Mouse (Mus musculus) liver, embryonic 11.5 days (tissue): ENCODE data around the gene Tob1. TPM values are rescaled to one million over a fixed set of nuclear protein-coding genes. Genes with fewer than 3 reads are reported as not detected.
A peak's percentile ranks its signal among the peaks of the same experiment; 100 is the strongest.

ENCODE experiments used
- ATAC-seq: fragments of 200-750 bp; cut with Nextera tagmentation; replicated peaks from 2 replicates; pipeline ENCODE4 v1.8.0; 2017; ENCODE audit warnings: moderate number of reproducible peaks, mild to moderate bottlenecking, moderate TSS enrichment, moderate library complexity; ENCODE audit not compliant: low FRiP score
- DNase-seq: peaks from one replicate; pipeline ENCODE4 v3.0.0-alpha.2; 2017; ENCODE audit warnings: low spot score
- H3K27ac ChIP-seq: fragments of 300-500 bp; sonication (generic); 2 replicates; pipeline ENCODE4 v1.5.1; 2014; ENCODE audit warnings: mild to moderate bottlenecking, low read depth, low read length, control low read depth
- H3K27me3 ChIP-seq: fragments of 300-500 bp; sonication (generic); replicated peaks from 2 replicates; pipeline ENCODE4 v1.6.1; 2014; ENCODE audit warnings: low read length, mixed read lengths; ENCODE audit not compliant: control insufficient read depth, insufficient read depth
- H3K36me3 ChIP-seq: fragments of 300-500 bp; sonication (generic); 2 replicates; pipeline ENCODE4 v1.6.1; 2014; ENCODE audit warnings: mild to moderate bottlenecking, low read length, moderate library complexity, mixed read lengths; ENCODE audit not compliant: control insufficient read depth, insufficient read depth
- H3K4me1 ChIP-seq: fragments of 300-500 bp; sonication (generic); replicated peaks from 2 replicates; pipeline ENCODE4 v1.6.1; 2014; ENCODE audit warnings: low read length, mixed read lengths; ENCODE audit not compliant: control insufficient read depth, insufficient read depth
- H3K4me2 ChIP-seq: fragments of 300-500 bp; sonication (generic); 2 replicates; pipeline ENCODE4 v1.6.1; 2014; ENCODE audit warnings: mild to moderate bottlenecking, control low read depth, moderate library complexity
- H3K4me3 ChIP-seq: fragments of 300-500 bp; sonication (generic); 2 replicates; pipeline ENCODE4 v1.5.1; 2014; ENCODE audit warnings: low read depth, low read length, control low read depth
- H3K9ac ChIP-seq: fragments of 300-500 bp; sonication (generic); 2 replicates; pipeline ENCODE4 v1.6.1; 2014; ENCODE audit warnings: low read depth, low read length, control low read depth
- H3K9me3 ChIP-seq: fragments of 300-500 bp; sonication (generic); 2 replicates; pipeline ENCODE4 v1.6.1; 2016; ENCODE audit warnings: low read length, inconsistent platforms, mixed read lengths; ENCODE audit not compliant: control insufficient read depth
- WGBS: fragments of 180-500 bp; shearing (Covaris S2); extraction: QIAGEN DNeasy Blood & Tissue Kit; methylation state at CpG from one replicate; pipeline ENCODE4 v1.1.7; 2014; 5-methylcytosine and 5-hydroxymethylcytosine counted together
- polyA plus RNA-seq: library from polyadenylated mRNA; unstranded; fragments of >200 nt; fragmentation: Nextera tagmentation; extraction: Ambion mirVana; gene quantifications from 2 replicates; pipeline ENCODE4 v1.2.1, GENCODE M21; 2014

Tob1 gene
- polyA plus RNA-seq, 1 experiment from 2014 or later = 18.6 TPM

- Histone ChIP-seq H3K27ac (no peak overlapping the region), H3K9ac (no peak overlapping the region), H3K27me3 (no peaks in the 10 kb centered on the region), H3K9me3 (no peaks in the 10 kb centered on the region), H3K4me1 (peaks cover 5% of the 10 kb centered on the region; the same call in 1 of the 2 replicates), H3K36me3 (no peaks in the 10 kb centered on the region), H3K4me3 (no peak overlapping the region), H3K4me2 (no peak overlapping the region)
- 64% methylated on average over 2 of the region's 2 CpGs for WGBS
- no peak for DNase-seq
- ATAC-seq = no peak
Measured at GRCm38 (mm10) chr11:94183671-94184070, 27.6 kb upstream of the Tob1 start.

DNA sequence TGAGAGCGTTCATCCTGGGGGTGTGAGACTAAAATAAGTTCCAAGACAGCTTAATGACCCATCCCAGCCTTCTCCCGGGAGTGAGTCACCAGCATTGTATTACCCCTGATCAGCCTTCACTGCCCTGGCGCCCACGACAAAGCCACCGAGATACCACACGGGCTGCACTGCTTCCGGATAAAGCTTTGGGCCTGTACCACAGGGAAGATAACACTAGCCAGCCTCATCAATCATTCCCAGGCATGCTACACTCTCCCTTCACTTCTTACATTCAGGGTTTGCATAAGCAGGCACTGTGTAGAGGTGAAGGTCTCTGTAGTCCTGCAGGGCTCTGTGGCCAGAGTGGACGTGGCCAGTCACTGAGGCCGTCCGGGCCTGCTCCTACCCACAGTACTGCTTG, 21.7 kb upstream of the Tob1 start:
- H3K27me3 ChIP-seq = no peaks in the 10 kb centered on the region
- peaks cover 9% of the 10 kb centered on the region for H3K4me1 ChIP-seq
- WGBS = 27% methylated on average over 10 of the region's 10 CpGs
- ATAC-seq = peak; percentile 66
- no peaks in the 10 kb centered on the region for H3K36me3 ChIP-seq
- H3K9ac ChIP-seq = no peak overlapping the region
- H3K4me3 ChIP-seq = no peak overlapping the region
- H3K9me3 ChIP-seq = no peaks in the 10 kb centered on the region
- H3K27ac ChIP-seq = peak overlapping the region; percentile 28; the same call in 1 of the 2 replicates
- peak; percentile 46 for DNase-seq
- peak overlapping the region; percentile 15; the same call in 1 of the 2 replicates for H3K4me2 ChIP-seq

DNA sequence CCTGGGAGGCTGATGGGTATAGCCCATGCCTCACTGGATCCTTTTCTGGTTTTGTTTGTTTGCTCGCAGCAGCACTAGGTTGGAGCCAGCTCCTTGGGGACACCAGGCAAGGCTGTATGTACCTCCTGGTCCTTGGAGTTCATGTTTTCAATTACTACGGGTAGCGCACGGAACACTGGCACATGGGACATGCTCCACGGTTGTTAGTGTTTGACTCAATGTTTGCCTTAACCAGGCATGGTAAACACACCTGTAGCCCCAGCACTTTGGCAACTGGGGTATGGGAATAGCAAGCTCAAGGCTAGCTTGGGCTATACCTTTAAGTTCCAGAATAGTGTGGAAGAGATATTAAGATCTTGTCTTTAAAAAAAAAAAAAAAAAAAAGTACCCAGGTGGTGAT, 20.6 kb upstream of the Tob1 start:
- DNase-seq = no peak
- no peak overlapping the region for H3K9ac ChIP-seq
- H3K36me3 ChIP-seq = no peaks in the 10 kb centered on the region
- 78% methylated on average over 5 of the region's 5 CpGs for WGBS
- peaks cover 9% of the 10 kb centered on the region for H3K4me1 ChIP-seq
- H3K27me3 ChIP-seq = no peaks in the 10 kb centered on the region
- H3K27ac ChIP-seq = no peak overlapping the region
- no peak overlapping the region for H3K4me3 ChIP-seq
- H3K4me2 ChIP-seq = no peak overlapping the region
- no peaks in the 10 kb centered on the region for H3K9me3 ChIP-seq
- ATAC-seq = no peak

- WGBS = 71% methylated on average over 2 of the region's 2 CpGs
- ATAC-seq (no peak), DNase-seq (no peak)
- Histone ChIP-seq H3K27ac (no peak overlapping the region), H3K9me3 (no peaks in the 10 kb centered on the region), H3K4me3 (no peak overlapping the region), H3K4me1 (peaks cover 11% of the 10 kb centered on the region), H3K36me3 (no peaks in the 10 kb centered on the region), H3K9ac (no peak overlapping the region), H3K4me2 (no peak overlapping the region), H3K27me3 (no peaks in the 10 kb centered on the region)
Measured at GRCm38 (mm10) chr11:94193109-94193508, 18.1 kb upstream of the Tob1 start.

- Histone ChIP-seq H3K27me3 (no peaks in the 10 kb centered on the region), H3K27ac (no peak overlapping the region), H3K4me3 (no peak overlapping the region), H3K9ac (no peak overlapping the region), H3K4me1 (peaks cover 15% of the 10 kb centered on the region), H3K9me3 (no peaks in the 10 kb centered on the region), H3K4me2 (no peak overlapping the region), H3K36me3 (no peaks in the 10 kb centered on the region)
- no peak for DNase-seq
- 68% methylated on average over 3 of the region's 3 CpGs for WGBS
- ATAC-seq = no peak
Measured at GRCm38 (mm10) chr11:94196311-94196710, 14.9 kb upstream of the Tob1 start.

- Histone ChIP-seq H3K4me1 (peaks cover 27% of the 10 kb centered on the region), H3K27me3 (no peaks in the 10 kb centered on the region), H3K27ac (no peak overlapping the region), H3K9ac (no peak overlapping the region), H3K4me3 (no peak overlapping the region), H3K36me3 (no peaks in the 10 kb centered on the region), H3K4me2 (no peak overlapping the region), H3K9me3 (no peaks in the 10 kb centered on the region)
- DNase-seq (no peak), ATAC-seq (no peak)
- WGBS = 78% methylated on average over 7 of the region's 7 CpGs
Measured at GRCm38 (mm10) chr11:94198405-94199146, 12.7 kb upstream of the Tob1 start.

DNA sequence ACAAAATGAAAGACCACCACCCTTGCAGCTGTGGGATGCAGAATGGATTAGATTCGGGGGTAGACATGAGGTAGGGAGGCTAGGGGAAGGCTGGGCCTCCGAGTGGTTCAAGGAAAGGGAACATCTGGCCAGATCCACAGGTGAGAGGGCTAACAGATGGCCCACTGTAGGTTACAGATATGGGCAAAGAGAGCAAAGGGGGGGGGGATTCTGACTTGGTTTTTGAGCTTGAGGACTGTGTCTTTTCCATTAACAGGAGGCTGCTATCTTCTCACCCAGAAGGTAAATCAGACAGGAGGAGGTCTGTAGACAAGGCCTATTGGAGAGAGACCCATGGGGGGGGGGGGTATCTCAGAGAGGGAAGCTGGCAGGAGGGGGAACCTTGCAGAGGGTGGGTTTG, 11.5 kb upstream of the Tob1 start:
- 41% methylated on average over 2 of the region's 2 CpGs for WGBS
- H3K4me1 ChIP-seq = peaks cover 27% of the 10 kb centered on the region
- no peak for DNase-seq

DNA sequence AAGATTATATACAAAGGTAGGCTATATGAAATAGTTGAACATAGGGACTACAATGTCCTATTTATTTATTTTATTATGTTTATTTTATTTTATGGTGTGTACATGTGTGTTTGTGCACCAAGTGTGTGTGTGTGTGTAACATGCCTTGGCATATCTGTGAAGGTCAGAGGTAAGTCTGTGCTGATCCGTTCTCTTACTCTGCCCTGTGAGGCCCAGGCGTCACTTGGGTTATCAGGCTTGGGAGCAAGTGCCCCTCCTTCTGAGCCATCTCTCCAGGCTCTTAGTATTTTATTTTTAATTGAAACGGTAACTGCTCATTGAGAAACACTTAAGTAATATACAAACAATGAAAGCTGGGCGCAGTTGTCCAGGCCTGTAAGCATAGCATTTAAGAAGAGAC, 10.8 kb upstream of the Tob1 start:
- H3K9ac ChIP-seq = no peak overlapping the region
- H3K4me2 ChIP-seq = peak overlapping the region; percentile 28; the same call in 1 of the 2 replicates
- H3K4me3 ChIP-seq = no peak overlapping the region
- no peaks in the 10 kb centered on the region for H3K9me3 ChIP-seq
- ATAC-seq (peak; percentile 70; the same call in 1 of the 2 replicates), DNase-seq (no peak)
- WGBS = 63% methylated on average over 4 of the region's 4 CpGs
- H3K36me3 ChIP-seq = no peaks in the 10 kb centered on the region
- H3K4me1 ChIP-seq = peaks cover 27% of the 10 kb centered on the region
- H3K27me3 ChIP-seq = no peaks in the 10 kb centered on the region
- no peak overlapping the region for H3K27ac ChIP-seq

More for the DNA sequence above, 11.5 kb upstream of the Tob1 start:
- no peak overlapping the region for H3K4me2 ChIP-seq
- H3K27me3 ChIP-seq = no peaks in the 10 kb centered on the region
- H3K9ac ChIP-seq = no peak overlapping the region
- peak; percentile 66 for ATAC-seq
- no peak overlapping the region for H3K4me3 ChIP-seq
- H3K27ac ChIP-seq = no peak overlapping the region
- H3K9me3 ChIP-seq = no peaks in the 10 kb centered on the region
- H3K36me3 ChIP-seq = no peaks in the 10 kb centered on the region

DNA sequence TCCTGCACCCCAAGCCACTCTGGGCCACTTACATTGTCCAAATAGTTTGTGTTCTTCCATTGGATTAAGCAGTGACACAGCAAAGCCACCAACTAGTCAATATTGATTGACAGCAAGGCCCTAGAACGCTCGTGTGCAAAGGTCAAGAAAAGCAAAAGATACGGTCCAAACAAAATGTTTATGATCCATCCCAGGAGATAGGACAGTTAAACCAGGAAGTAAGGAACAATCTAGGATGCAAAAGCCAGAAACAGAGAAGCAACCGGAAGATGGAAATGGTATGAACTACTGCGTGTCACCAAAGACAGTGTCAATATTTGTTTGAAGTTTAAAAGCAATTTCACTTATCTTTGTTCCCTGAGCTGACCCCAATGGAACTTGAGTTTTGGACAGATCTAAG, 9.1 kb upstream of the Tob1 start:
- Histone ChIP-seq H3K27me3 (no peaks in the 10 kb centered on the region), H3K4me1 (peaks cover 25% of the 10 kb centered on the region), H3K4me3 (no peak overlapping the region), H3K36me3 (no peaks in the 10 kb centered on the region), H3K27ac (no peak overlapping the region), H3K9ac (no peak overlapping the region), H3K4me2 (no peak overlapping the region), H3K9me3 (no peaks in the 10 kb centered on the region)
- 70% methylated on average over 5 of the region's 5 CpGs for WGBS
- ATAC-seq (no peak), DNase-seq (no peak)
